Mouse (Mus musculus) stomach, embryonic 16.5 days (tissue): ENCODE results near the gene Pigr. TPM values are rescaled to one million over a fixed set of nuclear protein-coding genes. Genes with fewer than 3 reads are reported as not detected.
A peak's percentile ranks its signal among the peaks of the same experiment; 100 is the strongest.

Experiments used
- ATAC-seq: fragments of 200-750 bp; cut with Nextera tagmentation; 2 replicates; pipeline ENCODE4 v1.8.0; 2017; ENCODE audit warnings: moderate number of reproducible peaks, moderate TSS enrichment; ENCODE audit not compliant: insufficient read depth, low FRiP score
- H3K27ac ChIP-seq: fragments of 300-500 bp; sonication (generic); 2 replicates; pipeline ENCODE4 v1.5.1; 2014; ENCODE audit warnings: low read length
- H3K27me3 ChIP-seq: fragments of 300-500 bp; sonication (generic); 2 replicates; pipeline ENCODE4 v1.6.1; 2014; ENCODE audit warnings: low read length, control low read depth, mixed read lengths; ENCODE audit not compliant: control insufficient read depth, insufficient read depth
- H3K36me3 ChIP-seq: fragments of 300-500 bp; sonication (generic); 2 replicates; pipeline ENCODE4 v1.6.1; 2014; ENCODE audit warnings: low read length; ENCODE audit not compliant: control insufficient read depth, insufficient read depth
- H3K4me1 ChIP-seq: fragments of 300-500 bp; sonication (generic); 2 replicates; pipeline ENCODE4 v1.6.1; 2014; ENCODE audit warnings: low read length, control low read depth, mixed read lengths; ENCODE audit not compliant: control insufficient read depth, insufficient read depth
- H3K4me2 ChIP-seq: fragments of 300-500 bp; sonication (generic); 2 replicates; pipeline ENCODE4 v1.6.1; 2014; ENCODE audit warnings: low read depth, low read length, mixed read lengths
- H3K4me3 ChIP-seq: fragments of 300-500 bp; sonication (generic); replicated peaks from 2 replicates; pipeline ENCODE4 v1.5.1; 2014; ENCODE audit warnings: mild to moderate bottlenecking, low read length
- H3K9ac ChIP-seq: fragments of 300-500 bp; sonication (generic); 2 replicates; pipeline ENCODE4 v1.6.1; 2014; ENCODE audit warnings: low read length
- H3K9me3 ChIP-seq: fragments of 300-500 bp; sonication (generic); replicated peaks from 2 replicates; pipeline ENCODE4 v1.6.1; 2016; ENCODE audit warnings: low read length, control low read depth; ENCODE audit not compliant: control insufficient read depth
- WGBS: fragments of 180-500 bp; shearing (Covaris S2); extraction: QIAGEN DNeasy Blood & Tissue Kit; methylation state at CpG from one replicate; pipeline ENCODE4 v1.1.7; 2014; 5-methylcytosine and 5-hydroxymethylcytosine counted together
- polyA plus RNA-seq: library from polyadenylated mRNA; unstranded; fragments of >200 nt; fragmentation: Nextera tagmentation; extraction: Ambion mirVana; gene quantifications from 2 replicates; pipeline ENCODE4 v1.2.1, GENCODE M21; 2015

Pigr gene
- 0.34 and 0.70 TPM in 2 replicates for polyA plus RNA-seq

DNA sequence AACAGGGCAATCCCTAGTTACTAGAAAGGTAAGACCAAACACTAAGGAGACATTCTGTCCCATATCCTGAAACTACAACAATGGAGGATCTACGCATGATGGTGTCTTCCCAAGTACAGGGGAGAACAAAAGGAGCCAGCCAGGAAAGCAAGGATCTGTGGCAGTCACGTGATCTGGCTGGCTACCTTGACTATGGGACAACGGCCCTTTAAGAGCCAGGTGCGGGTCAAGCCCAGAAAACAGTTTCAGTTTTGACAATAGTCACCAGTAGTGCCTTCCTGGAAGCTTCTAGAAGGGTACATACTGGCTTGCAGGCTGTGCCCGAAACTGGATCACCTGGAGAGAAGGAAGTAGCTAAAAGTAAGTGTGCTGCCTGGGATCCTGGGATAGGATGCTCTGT, at the start of gene Pigr:
Gene Pigr (plus strand): TSS at position 237 of the 400 bp plus-strand sequence.
- Histone ChIP-seq H3K4me3 (no peak within 1 kb of the TSS), H3K4me2 (no peak within 1 kb of the TSS), H3K27ac (no peak within 1 kb of the TSS), H3K4me1 (peaks cover 3% of the 10 kb centered on the region; the same call in 1 of the 2 replicates), H3K9me3 (no peaks in the 10 kb centered on the region), H3K9ac (no peak within 1 kb of the TSS), H3K36me3 (no peaks in the 10 kb centered on the region), H3K27me3 (no peaks in the 10 kb centered on the region)
- no peak for ATAC-seq
- 86% methylated on average over 5 of the region's 5 CpGs for WGBS

DNA sequence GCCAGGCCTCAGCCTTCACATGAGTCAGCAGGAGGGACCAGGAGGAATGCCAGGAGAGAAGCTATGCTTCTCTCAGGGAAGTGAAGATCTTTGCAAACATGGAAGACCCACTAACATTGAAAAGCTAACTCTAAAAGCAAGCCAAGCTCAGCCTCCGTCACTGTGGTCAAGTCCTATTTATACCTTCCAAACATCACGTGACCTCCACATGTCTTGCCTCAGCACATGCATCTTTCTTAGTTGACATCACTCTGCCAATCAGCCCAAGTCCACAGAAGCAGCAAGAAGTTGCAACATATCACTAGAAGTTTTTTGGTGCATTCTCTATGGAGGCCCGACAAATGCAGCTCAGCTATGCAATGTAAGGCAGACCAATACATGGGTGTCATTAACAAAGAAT, 46.6 kb upstream of the Pigr start:
- Histone ChIP-seq H3K9me3 (no peaks in the 10 kb centered on the region), H3K9ac (no peak overlapping the region), H3K4me3 (no peak overlapping the region), H3K27me3 (no peaks in the 10 kb centered on the region), H3K36me3 (no peaks in the 10 kb centered on the region), H3K27ac (no peak overlapping the region), H3K4me1 (no peaks in the 10 kb centered on the region), H3K4me2 (no peak overlapping the region)
- 89% methylated on average over 3 of the region's 3 CpGs for WGBS
- no peak for ATAC-seq

DNA sequence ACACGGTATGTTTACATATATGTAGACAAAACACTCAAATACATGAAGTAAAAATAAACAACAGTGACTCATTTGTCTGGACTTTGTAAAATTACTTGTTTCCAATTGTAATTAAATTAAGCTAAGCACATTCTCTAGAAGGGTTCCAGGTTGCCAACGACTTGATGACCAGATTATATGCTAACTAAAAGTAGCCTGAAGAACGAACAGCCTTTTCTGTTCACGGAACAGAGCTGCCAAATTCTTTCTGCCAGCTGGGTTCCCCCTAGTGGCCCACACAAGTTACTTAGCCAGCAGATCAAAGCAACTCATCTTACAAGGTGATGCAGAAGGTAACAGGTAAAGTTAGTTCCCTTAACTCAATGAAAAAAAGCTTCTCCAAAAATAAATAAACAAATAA, 42.4 kb upstream of the Pigr start:
- 12% methylated on average over 4 of the region's 4 CpGs for WGBS
- H3K4me1 ChIP-seq = no peaks in the 10 kb centered on the region
- H3K27me3 ChIP-seq = no peaks in the 10 kb centered on the region
- no peak for ATAC-seq
- H3K4me2 ChIP-seq = no peak overlapping the region
- no peaks in the 10 kb centered on the region for H3K36me3 ChIP-seq
- no peak overlapping the region for H3K4me3 ChIP-seq
- no peak overlapping the region for H3K27ac ChIP-seq
- H3K9ac ChIP-seq = no peak overlapping the region
- H3K9me3 ChIP-seq = no peaks in the 10 kb centered on the region

- 0 out of 2 replicates have a peak, but pooled peaks have one; percentile 37 for ATAC-seq
Measured at GRCm38 (mm10) chr1:130787001-130787400, 39.5 kb upstream of the Pigr start.

DNA sequence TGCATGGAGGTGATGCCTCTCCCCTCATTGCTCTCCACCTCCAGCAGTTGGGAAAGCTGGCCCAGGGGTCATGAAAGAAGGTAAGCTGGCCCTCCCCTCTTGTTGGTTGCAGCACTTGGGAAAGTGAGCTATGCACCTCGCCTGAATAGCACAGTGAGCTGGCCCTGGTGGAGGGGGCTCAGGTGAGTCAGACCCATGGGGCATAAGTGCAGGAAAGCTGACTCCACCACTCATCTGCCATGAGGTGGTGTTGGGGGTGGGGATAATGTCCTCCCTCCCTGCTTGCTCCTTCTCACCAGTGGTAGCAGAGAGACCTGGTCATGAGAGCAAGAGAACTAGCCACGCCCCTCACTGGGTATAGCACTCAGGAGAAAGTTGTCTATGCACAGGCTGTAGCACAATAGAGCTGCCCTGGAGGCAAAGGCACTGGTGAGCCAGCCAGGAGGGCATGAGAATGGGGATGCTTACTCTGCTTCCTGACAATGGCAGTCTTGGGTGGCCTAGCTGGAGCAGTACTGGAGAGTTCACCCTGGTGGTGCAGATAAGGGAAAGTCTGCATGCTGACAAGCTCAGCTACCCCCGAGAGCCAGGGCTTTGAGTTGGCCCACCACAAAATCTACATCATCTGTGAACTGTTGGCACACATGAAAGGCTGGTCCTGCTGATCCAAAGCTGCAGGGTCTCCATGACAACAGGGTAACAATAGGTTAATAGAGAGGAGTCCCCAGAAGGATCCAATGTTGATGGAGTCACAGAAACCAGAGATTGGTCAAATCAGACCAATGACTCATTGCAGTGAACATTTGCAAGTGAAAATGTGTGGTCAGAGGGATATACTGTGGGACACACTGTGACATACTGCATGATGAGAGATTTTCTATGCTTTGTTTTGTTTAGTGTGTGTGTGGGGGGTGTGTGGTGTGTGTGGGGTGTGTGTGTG, 36.7 kb upstream of the Pigr start:
- no peak overlapping the region for H3K27ac ChIP-seq
- H3K9me3 ChIP-seq = no peaks in the 10 kb centered on the region
- H3K9ac ChIP-seq = no peak overlapping the region
- no peak overlapping the region for H3K4me2 ChIP-seq
- peak; percentile 40; the same call in 1 of the 2 replicates for ATAC-seq
- H3K4me3 ChIP-seq = no peak overlapping the region
- H3K27me3 ChIP-seq = no peaks in the 10 kb centered on the region
- H3K36me3 ChIP-seq = no peaks in the 10 kb centered on the region
- WGBS = 62% methylated on average over 3 of the region's 3 CpGs
- H3K4me1 ChIP-seq = no peaks in the 10 kb centered on the region

More at GRCm38 (mm10) chr1:130787001-130787400, 39.5 kb upstream of the Pigr start:
- Histone ChIP-seq H3K4me2 (no peak overlapping the region), H3K4me1 (no peaks in the 10 kb centered on the region), H3K27ac (no peak overlapping the region), H3K27me3 (no peaks in the 10 kb centered on the region), H3K9me3 (no peaks in the 10 kb centered on the region), H3K4me3 (no peak overlapping the region), H3K36me3 (no peaks in the 10 kb centered on the region), H3K9ac (no peak overlapping the region)
- whole genome bisulfite sequencing = 44% methylated on average over 4 of the region's 4 CpGs

GRCm38 (mm10) chr1:130795331-130795730, 31.2 kb upstream of the Pigr start:
- Histone ChIP-seq H3K36me3 (no peaks in the 10 kb centered on the region), H3K27me3 (no peaks in the 10 kb centered on the region), H3K4me2 (no peak overlapping the region), H3K4me3 (no peak overlapping the region), H3K9ac (no peak overlapping the region), H3K27ac (no peak overlapping the region), H3K4me1 (no peaks in the 10 kb centered on the region; the same call in 1 of the 2 replicates), H3K9me3 (no peaks in the 10 kb centered on the region)
- no peak for ATAC-seq
- 72% methylated on average over 2 of the region's 2 CpGs for WGBS

DNA sequence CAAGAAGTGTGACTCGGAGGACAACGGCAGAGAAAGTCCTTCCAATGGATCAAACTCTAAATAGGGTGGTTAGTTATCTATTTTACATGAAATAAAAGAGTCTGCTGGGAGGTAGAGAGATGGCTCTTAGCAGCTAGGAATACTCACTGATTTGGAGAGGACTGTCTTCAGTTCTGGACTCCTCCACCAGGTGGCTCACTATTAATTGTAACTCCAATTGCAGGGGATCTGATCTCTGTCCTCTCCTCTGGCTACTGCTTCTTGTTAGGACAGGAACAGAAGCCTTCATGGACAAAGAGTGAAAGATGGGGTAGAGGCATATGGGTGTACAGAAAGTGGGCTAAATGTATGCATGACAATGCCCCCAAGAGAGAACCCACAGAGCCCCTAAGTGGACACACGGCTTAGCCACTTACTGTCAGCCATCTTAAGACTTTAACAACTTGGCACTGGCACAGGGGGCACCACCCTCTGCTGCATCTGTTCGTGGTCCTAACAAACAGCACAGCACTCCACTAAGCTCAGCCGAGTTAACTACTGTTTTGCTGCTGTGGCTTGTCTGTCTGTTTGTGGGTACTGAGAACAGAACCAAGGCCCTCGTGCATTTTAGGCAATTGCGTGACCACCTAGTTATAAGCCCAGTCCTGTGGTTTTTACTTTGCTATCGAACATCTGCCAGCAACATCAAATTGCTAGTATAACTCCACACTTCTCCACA, 29.4 kb upstream of the Pigr start:
- Histone ChIP-seq H3K36me3 (no peaks in the 10 kb centered on the region), H3K9ac (no peak overlapping the region), H3K27me3 (no peaks in the 10 kb centered on the region), H3K4me3 (no peak overlapping the region), H3K9me3 (no peaks in the 10 kb centered on the region), H3K4me1 (no peaks in the 10 kb centered on the region; the same call in 1 of the 2 replicates), H3K4me2 (no peak overlapping the region), H3K27ac (no peak overlapping the region)
- ATAC-seq = no peak
- 80% methylated on average over 8 of the region's 8 CpGs for WGBS

DNA sequence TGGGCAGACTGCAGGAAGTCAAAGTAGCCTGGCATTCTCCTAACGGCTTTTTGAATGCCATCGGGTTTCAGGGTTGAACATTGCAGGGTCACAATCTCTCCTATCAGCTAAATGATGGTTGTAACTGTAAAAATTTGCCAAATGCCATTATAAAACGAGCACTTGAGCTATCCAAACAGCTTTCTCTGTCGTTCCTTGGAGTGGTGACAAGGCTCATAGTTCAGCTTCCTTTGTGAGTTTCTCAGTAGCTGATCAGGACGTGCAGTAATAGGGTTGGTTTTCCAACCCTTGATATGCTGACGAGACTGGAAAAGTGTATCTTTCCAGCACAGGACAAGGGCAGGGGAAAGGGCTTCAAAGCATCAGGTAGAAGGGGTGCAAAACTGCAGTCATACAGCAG, 28.4 kb upstream of the Pigr start:
- ATAC-seq = no peak
- Histone ChIP-seq H3K27me3 (no peaks in the 10 kb centered on the region), H3K27ac (no peak overlapping the region), H3K4me1 (no peaks in the 10 kb centered on the region; the same call in 1 of the 2 replicates), H3K9me3 (no peaks in the 10 kb centered on the region), H3K4me2 (no peak overlapping the region), H3K4me3 (no peak overlapping the region), H3K9ac (no peak overlapping the region), H3K36me3 (no peaks in the 10 kb centered on the region)
- WGBS = 59% methylated on average over 6 of the region's 6 CpGs

DNA sequence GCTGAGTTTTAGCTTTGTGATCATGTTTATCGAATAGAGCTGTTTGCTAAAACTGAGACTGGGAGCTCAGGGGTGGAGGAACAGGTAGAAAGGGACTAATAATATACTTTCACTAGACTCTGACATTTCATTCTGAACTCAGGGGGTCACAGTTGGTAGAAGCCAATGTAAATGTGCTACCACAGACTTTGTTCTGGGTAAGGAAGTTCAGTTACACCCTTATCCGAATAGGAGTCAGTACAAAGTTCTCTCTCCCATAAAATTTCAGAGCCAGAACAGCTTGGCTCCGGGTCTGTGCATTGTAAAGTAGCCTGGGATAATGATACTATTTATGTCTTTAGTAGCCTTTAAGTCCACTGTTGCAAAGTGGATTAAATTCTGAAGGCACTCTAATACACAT, 27.9 kb upstream of the Pigr start:
- 52% methylated on average over 3 of the region's 3 CpGs for WGBS
- Histone ChIP-seq H3K27me3 (no peaks in the 10 kb centered on the region), H3K27ac (no peak overlapping the region), H3K4me2 (no peak overlapping the region), H3K4me3 (no peak overlapping the region), H3K4me1 (no peaks in the 10 kb centered on the region; the same call in 1 of the 2 replicates), H3K9me3 (no peaks in the 10 kb centered on the region), H3K9ac (no peak overlapping the region), H3K36me3 (no peaks in the 10 kb centered on the region)
- no peak for ATAC-seq
